Mouse (Mus musculus): ENCODE data around the gene Atxn1.

DNA sequence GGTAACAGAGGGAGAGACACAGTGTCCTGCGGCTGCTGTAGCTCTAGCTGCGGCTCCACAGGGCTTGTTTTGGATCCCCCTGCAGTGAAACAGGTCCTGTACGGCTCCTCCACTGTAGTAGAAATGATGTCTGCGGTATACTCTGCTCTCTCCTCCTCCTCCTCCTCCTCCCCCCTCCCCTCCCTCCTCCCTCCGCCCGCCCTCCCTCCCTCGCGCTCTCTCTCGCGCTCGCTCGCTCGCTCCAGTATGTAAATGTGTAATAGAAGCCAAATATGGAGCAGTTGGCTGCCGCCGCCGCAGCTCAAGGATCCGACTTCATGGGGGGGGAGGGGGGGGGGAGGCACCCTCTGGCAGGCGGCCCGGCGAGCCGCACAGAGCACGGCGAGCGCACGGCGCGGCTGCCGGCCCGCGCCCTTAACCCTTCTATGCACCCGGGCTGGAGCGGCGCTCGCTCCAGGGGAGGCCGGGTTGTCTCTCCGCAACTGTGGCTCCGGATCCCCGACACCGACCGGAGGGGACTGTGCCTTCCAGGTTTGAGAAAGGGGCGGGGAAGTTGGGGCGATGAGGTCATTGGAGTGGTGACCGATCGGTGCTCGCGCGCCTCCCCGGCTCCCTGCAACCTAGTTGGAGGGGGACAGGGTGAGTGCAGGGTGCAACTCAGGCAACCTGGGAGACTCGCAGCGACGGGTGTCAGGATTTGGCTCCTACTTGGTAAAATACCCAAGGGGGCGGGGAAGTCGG lies at the start of gene Atxn1:
- no peak for TF ChIP-seq CTCF (IDR thresholded peaks at IDR 0.05; ENCODE audit: borderline replicate concordance, insufficient read depth, low read length)
- TF ChIP-seq POLR2A (IDR thresholded peaks at IDR 0.05; ENCODE audit: low read depth, low read length), result peak; percentile 90
